Mouse (Mus musculus) 3134 (cell line): ENCODE measurements around the gene Pik3r4.
"Not testable (repeated sequence)": the region's sequence is repeated elsewhere in the genome, so short reads cannot be mapped to it uniquely, and the experiment has no call there.

Experiments used
- DNase-seq: peaks from one replicate; pipeline ENCODE4 v3.0.0-alpha.2; 2011; ENCODE audit warnings: low spot score; ENCODE audit not compliant: insufficient read length; ENCODE audit errors: extremely low read depth

Pik3r4 gene

DNA sequence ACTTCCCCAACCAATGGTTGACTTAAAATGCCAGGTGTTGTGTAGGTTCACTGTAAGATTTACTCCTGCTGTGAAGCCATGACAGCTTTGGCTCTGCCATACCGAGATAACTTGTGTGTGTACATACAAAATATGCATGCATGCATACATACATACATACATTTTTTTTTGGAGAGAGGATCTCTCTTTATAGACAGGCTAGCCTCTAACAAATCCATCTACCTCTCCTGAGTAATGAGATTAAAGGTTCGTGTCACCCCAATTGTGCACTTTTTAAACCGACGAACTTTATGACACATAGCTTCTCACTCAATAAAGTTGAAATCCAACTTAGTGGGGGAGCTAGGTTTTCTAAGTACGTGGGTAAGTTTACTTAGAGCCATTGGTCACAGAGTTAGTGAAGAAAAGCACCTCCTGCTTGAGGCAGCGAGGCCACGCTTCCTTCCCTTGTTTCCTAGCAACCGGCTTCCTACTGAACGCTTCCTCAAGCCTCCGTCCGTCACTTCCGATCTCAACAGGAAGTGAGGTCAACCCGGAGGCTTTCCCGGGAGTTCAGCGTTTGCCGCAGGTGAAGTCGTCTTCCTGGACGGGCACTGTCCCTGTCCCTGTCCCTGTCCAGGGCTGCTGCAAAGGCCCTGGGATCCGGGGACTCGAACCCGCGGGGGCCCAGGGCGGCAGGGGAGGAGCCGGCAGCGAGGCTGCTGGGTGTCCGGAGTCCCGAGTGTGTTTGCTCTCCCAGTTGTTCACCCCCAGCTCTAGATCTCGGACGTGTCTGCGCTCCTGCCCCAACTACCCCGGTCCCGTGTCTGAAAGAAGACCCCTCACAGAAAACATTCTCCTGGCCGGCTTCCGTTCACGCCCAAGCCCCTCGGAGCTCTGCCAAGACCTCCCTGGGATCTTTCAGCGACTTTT lies at the start of gene Pik3r4:
TSS of gene Pik3r4 (plus strand) at position 519 of the 912 bp plus-strand sequence.
- DNase-seq, result peak; percentile 84

DNA sequence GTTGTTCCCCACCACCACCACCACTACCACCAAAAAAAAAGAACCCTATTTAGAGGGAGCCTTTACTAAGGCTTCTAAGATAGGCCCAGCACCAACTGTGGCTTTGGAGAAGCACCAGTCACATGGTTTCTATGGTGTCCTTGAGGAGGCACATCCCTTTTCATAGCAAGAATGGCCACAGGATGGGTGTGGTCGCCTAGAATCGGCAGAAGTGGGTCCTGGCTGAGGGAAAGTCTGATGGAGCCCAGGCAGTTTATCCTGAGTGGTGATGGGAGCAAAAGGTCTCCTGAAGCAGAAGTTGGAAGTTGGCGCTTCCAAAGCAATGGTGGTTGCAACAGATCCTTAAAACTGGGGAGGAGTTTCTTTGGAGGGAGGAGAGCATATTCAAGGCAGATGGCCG lies 43.9 kb upstream of the Pik3r4 start:
- DNase-seq, result no peak

DNA sequence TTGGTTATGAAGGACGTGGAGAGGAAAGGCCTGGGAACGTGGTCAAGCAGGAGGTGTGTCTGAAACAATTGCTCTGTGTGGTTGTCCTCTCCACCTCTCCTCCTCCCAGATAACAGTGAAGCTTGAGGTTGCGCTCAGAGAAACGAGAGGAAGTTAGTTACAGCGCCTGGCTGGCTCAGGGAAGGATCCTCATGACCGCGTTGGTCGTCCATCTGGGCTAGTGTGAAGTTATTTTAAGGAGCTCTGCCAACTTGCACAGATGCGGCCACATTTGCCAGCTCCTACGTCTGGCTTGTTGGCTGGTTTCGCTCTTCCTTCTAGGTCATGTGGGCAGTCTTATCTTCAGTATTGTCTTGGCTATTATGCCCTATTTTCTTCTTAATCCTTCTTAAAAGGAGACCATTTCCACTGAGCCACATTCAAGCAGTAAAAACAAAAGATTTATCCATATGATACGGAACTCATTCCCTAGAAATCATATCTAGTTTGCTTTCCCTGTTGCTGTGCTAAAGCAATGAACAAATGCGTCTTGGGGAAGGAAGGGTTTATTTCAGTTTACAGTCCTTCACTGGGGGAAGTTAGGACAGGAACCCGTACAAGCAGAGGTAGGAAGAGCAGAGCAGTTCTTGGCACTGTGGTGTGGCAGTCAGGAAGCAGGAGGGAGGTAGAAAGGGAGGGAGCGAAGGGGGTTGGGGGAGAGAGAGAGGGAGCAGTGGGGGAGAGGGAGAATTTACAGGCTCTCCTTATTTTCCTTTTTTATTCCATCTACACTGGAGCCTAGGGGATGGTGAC lies 30.6 kb upstream of the Pik3r4 start:
- no peak for DNase-seq

DNA sequence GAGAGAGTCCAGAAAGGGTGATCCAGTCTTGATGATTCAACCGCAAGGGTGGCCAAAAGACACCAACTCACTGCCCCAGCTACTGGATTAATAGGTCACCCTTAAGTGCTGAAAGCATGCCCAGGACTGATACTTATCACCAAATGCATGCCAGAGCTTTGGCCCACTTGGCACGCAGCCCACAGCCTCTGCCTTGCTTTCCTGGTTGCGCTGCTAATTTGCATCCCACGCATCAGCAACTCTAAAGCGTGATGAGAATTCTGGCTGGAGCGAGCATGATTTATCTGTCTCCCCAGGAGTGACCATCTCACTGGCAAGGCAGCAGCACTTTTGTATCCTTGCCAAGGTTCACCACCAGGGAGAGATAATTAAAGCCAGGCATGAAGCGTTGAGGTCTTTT lies 29.9 kb upstream of the Pik3r4 start:
- no peak for DNase-seq

DNA sequence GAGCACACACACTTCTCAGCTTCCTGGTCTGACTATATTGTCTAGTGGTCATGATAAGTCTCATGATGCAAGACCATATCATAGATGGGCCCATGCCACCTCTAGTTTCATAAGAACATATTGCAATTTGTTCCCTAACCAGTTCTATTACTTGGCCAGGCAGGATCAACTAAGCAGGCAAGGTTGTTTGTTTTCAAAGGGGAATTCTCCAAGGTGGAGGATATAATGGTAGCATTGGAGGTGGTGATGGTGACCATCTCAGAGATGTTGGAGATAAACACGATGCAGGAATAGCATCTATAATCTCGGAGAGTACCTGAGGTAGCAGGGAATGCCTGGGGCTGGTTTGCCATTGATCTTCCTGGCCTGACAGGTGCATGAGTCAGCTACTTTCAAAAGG lies 26.8 kb upstream of the Pik3r4 start:
- no peak for DNase-seq

DNA sequence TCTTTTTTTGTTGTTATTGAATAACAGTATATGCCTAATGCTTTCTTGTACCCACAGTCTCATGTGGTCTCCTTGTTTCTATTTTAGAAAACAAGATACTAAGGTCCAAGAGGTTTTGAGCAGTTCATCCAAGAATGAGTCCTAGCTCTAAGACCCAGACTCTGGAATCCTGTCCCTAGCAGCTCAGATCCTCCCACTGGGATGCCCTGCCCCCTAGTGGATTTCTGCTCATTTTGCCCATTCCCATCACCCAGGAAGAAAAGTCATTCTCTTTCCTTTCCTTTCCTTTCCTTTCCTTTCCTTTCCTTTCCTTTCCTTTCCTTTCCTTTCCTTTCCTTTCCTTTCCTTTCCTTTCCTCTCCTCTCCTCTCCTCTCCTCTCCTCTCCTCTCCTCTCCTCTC lies 25.5 kb upstream of the Pik3r4 start:
- not testable (repeated sequence) for DNase-seq

DNA sequence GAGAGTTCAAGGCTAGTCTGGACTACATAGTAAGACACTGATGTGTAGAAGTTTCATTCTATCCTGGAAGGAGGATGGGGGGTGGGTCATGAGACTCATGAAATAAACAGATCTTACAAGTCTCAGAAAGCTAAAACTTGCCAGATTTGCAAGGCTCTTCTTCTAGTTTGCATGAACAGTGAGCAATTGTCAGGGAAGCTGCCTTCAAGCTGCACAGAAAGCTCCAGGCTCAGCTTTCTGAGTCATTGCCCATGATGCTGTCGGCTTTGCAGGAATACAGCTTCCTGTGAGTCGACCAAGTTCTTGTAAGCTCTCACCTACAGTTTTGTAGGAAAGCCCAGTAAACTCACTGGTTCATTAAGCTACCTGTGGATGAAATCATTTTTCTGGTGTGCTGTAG lies 8.8 kb upstream of the Pik3r4 start:
- no peak for DNase-seq

DNA sequence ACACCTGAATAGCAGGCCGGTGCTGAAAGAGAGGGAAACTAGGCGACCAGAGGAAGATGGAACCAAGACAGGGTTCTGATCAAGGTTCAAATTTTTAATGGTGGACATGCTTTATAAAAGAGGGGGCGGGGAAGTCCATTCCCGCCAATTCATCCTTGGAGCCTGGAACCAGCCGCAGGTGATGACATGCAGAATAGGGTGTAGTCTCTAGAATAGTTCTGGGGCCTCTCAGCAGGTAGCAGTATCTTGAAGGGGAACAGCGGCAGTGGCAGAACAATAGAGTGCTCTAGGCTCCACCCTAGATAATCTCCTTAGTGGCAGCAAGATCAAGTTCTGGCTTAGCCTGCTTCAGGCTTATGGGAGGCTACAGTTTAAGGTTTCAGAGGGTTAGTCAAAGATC lies 1.4 kb upstream of the Pik3r4 start:
- not testable (repeated sequence) for DNase-seq

DNA sequence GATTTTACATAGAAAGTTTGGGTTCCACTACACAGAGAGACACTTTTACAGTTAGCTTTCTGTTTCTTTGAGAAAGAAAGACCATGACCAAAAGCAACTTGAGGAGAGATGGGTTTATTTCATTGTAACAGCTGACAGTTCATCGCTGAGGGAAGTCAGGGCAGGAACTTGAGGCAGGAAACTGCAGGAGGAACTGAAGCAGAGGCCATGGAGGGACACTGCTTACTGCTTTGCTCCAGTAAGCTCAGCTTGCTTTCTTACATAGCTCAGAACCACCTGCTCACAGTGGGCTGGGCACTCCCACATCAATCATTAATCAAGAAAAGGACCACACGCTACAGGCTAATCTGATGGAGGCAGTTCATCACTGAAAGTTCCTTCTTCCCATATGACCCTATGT lies 13.4 kb downstream of the Pik3r4 start:
- DNase-seq, result no peak

DNA sequence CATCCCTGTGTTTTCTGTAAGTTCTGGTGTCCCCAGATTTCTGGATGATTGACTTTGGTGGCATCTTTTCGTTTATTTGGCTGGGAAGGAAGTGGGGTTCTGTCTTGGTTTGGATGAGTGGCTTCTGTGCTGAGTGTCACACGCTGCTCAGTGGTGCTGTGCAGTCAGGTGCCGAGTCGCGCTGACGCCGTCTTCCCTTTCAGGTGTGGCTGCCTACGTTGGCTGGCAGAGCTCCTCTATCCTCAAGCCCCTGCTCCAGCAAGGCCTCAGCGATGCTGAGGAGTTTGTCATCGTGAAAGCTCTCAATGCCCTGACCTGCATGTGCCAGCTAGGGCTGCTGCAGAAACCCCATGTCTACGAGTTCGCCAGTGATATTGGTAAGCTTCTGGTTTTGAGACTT lies 15.4 kb downstream of the Pik3r4 start:
- no peak for DNase-seq

DNA sequence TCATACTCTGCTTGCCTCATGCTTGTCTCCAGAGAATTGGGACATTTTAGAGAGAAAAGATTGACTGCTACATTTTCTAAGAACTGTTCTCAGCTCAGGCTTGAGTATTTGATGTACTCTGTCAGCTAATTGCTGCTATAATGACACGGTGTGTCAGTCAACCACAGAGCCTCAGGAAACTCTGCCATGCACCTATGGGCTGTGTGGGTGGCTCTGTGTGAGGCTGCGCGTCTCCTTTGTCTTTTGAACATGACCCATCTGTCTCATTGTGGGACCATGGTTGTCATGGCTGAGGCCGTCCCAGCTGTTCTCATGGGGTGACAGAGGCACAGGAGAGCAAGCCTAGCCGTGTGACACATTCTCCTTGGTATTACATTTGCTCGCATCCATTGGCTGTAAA lies 17.1 kb downstream of the Pik3r4 start:
- no peak for DNase-seq

DNA sequence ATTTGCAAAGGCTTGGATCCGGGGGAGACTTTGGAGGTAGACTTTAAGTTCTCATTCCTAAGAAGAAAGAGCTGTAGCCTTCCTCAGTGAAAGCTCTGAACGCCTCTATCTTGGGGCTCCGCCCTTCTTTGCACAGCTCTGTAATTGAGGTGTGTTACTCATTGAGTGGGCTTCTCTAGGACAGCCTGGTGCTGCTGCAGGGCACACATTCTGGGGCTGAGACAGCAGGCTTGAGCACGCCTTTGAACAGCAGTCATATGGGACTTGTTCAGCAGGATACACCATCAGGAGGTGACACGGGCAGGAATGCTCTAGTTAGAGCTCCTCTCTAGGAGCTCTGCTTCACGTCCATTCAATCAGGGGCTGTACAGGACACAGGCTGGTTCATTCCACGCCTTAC lies 22.5 kb downstream of the Pik3r4 start:
- DNase-seq, result no peak

DNA sequence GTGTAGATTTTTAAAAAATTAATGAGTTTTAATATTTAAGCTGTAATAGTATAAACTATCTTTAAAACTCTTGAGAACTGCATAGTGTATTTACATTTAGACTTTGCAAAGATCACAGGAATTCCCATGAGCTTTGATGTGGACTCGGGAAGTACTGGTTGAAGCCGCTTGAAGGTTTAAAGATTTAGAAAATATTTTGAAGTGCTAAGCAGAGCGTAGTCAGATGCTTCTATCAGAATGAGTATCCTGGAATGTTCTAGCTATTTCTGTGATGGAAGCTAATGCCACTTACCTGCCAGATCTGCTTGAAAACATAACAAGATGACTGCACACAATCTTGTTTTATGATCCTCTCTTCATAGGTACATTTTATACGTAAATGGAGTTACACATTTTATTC lies 28.1 kb downstream of the Pik3r4 start:
- no peak for DNase-seq

DNA sequence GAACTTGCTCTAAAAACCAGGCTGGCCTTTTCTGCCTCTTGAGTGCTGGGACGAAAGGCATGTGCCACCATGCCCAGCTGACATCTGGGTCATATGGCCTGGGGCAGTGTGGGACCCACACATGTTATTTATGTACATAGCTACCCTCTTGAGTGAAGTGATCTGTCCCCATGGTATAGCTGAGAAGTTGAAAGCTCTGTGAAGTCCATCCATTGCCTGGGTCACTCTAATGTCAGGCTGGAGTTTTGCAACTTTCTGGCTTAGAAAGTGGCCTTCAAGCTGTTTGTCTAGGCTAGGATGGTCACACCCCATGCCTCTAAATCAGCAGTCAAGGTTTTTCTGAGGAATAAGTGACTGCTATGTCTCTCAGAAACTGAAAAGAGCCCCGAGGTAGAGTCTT lies 29.3 kb downstream of the Pik3r4 start:
- DNase-seq, result no peak

DNA sequence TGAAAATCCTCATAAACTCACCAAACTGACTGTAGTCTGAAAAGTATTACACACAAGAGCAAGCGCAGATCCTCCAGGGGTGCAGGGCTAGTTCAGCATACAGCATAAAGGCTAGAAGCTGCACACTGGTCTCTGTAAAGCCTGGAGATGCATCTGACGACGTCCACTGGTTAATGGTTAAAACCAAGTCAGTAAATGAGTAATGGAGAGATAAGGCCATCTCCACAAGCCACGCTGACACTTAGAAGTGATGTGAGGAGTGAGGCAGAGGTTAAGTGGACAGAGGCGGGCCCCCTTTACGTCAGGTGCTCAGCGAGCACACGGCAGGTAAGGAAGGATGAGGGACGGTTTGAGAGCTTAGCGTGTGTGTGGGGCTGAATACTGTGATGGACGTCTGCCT lies 33.2 kb downstream of the Pik3r4 start:
- no peak for DNase-seq

DNA sequence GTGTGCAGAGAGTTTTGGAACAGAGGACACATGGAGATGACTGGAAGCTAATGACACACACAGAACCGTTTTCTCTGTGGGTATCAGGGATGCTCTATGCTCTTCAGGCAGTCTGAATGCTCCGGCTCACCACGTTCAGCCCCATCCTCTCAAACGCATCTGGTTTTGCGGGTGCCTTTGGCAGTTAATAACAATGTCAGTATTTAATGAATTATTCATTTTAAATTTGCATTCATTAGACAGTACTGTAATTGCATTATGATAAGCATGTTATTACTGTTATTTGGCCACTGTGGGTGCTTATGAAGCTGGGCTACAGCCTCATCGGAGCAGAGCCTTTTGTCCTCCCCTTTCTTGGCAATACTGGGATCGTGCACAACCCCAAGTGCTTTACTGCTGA lies 38.6 kb downstream of the Pik3r4 start:
- DNase-seq, result no peak

DNA sequence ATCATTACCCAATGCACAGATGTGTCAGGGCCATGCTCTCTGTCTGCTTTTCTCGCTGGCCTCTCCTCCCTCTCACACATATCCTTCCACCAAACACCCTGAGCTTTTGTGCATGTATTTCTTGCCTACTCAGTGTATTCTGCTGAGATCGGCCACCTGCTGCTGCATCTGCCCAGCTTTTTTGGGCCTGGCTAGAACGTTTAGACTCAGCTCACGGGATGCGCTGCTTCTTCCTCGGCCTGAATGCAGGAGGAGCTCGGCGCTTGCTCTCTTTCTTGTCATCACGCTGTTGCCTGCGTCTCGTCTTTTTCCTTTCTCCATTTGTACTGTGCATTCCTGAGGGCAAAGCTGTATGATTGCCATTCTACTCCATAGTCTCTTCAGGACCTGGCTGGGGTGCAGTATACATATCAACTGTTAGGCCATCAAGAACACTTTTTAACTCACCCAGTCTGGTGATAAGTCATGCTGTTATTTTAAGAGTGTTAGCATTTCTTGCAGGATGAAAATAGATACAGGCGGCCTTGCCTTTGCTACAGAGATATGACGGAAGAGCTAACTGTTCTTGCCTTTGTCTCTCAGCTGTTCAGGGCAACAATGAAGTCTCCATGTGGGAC lies 41.9 kb downstream of the Pik3r4 start:
- DNase-seq, result no peak

DNA sequence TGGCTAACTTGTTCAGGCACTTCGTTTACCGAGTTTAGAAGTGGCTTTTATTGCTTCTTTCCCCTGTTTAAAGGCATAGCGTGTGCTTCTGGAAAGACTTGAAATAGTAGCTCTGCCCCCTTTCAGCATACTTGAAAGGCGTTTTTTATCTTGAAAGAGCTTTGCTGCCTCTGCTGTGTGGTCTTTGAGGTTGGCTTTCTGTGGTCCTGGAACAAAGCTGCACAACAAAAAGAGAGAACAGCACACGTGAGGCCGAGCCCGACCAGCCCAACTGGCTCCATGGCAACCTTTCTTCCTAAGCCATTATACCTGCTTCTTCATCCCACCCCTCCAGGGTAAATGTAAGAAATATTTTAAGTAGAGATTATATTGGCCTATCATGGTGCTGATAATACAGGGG lies 46.7 kb downstream of the Pik3r4 start:
- DNase-seq, result no peak

DNA sequence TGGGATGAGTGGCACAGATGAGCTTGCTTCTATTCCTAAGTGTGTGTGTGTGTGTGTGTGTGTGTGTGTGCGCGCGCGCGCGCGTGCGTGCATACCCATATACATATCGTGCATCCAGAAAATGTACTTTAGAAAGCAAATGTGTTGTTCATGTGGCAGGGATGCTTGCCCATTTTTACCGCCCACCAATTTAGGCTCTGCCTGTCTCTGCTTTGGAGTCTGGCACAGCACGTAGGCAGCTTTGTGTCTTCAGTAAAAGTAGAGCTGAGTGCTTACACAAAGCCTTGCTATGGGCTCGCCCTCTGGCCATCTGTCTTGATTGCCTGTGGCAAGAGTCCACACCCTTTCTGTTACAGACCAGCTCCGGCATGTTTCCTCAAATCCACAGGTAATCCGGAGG lies 49.7 kb downstream of the Pik3r4 start:
- no peak for DNase-seq

DNA sequence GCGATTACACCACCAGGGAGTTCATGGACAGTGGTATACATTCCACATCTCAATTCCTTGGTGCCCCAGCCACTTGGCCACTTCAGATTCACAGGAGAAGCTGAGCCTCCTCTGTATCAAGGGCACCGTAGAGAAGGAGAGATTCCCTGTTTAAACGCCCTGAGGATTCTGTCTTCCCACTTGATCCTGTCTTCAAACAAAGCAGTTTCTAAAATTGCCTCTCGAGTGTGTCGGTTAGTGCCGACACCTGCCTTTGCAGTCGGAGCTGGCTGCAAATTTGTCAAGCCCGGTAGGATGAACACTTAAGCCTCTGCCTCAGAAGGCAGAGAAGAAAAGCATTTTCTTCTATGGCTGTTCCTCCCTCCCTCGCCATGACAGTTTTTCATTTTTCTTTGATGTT lies 50.3 kb downstream of the Pik3r4 start:
- DNase-seq, result no peak

DNA sequence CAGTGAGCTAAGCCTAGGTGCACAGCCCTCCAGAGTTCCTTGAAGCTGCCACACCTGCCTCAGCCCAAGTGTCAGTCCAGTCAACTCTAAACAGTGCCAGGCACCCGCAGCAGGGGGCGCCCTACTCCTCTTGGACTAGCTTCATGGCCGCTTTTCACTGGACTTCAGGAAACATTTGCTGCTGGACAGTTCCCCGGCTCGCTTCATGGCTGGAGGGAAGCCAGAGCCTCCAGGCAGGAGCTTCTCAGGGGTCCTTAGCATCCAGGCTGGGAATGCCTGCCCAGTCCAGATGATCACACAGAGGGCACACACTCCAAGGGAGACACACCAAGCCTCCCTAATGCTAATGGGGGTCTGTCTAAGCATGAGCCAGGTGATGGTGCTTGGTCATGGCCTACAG lies 51.1 kb downstream of the Pik3r4 start:
- no peak for DNase-seq
